Comparison of ENCODE assay signal across 15 mouse cellular contexts in the genomic region with DNA sequence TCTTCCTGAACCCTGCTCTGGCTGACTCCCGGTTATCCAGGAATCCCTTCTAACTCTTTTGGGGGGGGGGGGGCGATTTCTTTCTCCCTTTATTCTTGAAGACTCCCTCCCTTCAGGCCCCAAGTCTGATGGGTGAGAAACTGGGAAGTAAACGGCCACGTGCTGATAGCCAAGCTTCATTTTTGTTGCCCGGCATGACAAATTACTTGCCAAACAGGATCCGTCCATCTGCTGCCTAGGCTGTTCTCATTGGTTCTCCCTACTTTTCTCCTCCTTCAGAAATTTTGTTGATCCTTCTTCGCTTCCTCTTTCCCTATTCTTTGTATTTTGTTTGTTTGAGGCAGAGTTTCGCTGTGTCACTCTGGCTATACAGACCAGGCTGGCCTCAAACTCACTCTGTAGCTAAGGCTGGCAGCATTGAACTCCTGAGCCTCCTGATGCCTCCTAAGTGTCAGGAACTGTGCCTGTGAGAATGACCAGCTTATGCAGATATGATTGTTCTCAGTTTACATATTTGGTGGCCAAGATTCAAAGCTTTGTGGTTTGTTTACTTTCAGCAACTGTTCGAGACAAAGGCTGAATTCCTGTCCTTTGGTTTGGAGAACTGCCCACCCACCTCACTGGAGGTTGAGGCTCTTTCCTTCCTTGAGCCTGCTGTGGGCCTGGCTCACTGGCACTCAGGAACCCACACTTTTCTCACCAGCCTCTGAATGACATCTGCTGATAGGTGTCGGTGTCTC. TPM values are rescaled to one million over a fixed set of nuclear protein-coding genes. Genes with fewer than 3 reads are reported as not detected.
DNase-seq lines count a peak whose midpoint lies in the region; ATAC-seq lines count a peak whose summit lies in the region.
"Had no signal": no experiment of that assay in that cellular context is flagged by ENCODE, and none has a peak within 500 bp of the region (broad histone marks: within the 10 kb centered on the region; RNA-seq: fewer than 3 reads in every experiment).

No protein-coding gene starts in this region.

- DNase-seq in embryonic facial prominence, embryonic 10.5 days (ENCODE audit: low spot score), result no peak
- peak; percentile 84 for DNase-seq in 3T3-L1 (ENCODE audit: low read depth, low spot score)
- DNase-seq in lung, postnatal 25 days (ENCODE audit: low spot score), result peak; percentile 78
- DNase-seq in layer of hippocampus, postnatal 25 days (ENCODE audit: extremely low spot score in 1 of 2, low spot score in 1 of 2), result no peak
- DNase-seq in spleen, postnatal 14 days (ENCODE audit: low spot score in 2 of 2), result no peak
- no peak for DNase-seq in B cell, adult 2 months
- DNase-seq: layer of hippocampus, postnatal 36 days; liver, postnatal 0 days; right cerebral cortex, adult 18-20 months; thymus, postnatal 25 days had no signal

- no peaks in the 10 kb centered on the region for H3K36me3 ChIP-seq in embryonic facial prominence, embryonic 13.5 days
- H3K36me3 ChIP-seq in embryonic facial prominence, embryonic 10.5 days (replicated peaks), result no peaks in the 10 kb centered on the region
- H3K36me3 ChIP-seq: hindbrain, embryonic 15.5 days; neural tube, embryonic 15.5 days had no signal

- H3K27me3 ChIP-seq in embryonic facial prominence, embryonic 13.5 days, result no peaks in the 10 kb centered on the region
- H3K27me3 ChIP-seq in embryonic facial prominence, embryonic 10.5 days (replicated peaks; ENCODE audit: low read depth, poor library complexity, severe bottlenecking), result no peaks in the 10 kb centered on the region
- H3K27me3 ChIP-seq: hindbrain, embryonic 15.5 days; neural tube, embryonic 15.5 days had no signal

- ATAC-seq in embryonic facial prominence, embryonic 13.5 days (ENCODE audit: insufficient number of reproducible peaks, insufficient read depth, low FRiP score, low TSS enrichment, low read depth), result no peak
- peak; percentile 21 for ATAC-seq in granulocyte monocyte progenitor cell, adult 5-6 weeks (replicated peaks; ENCODE audit: poor library complexity, severe bottlenecking)
- ATAC-seq: liver, postnatal 0 days had no signal

- peaks cover 19% of the 10 kb centered on the region for H3K4me1 ChIP-seq in embryonic facial prominence, embryonic 13.5 days
- H3K4me1 ChIP-seq in embryonic facial prominence, embryonic 10.5 days, result peaks cover 11% of the 10 kb centered on the region

- H3K9me3 ChIP-seq in embryonic facial prominence, embryonic 13.5 days, result no peaks in the 10 kb centered on the region
- H3K9me3 ChIP-seq in embryonic facial prominence, embryonic 10.5 days, result no peaks in the 10 kb centered on the region
- H3K9me3 ChIP-seq: hindbrain, embryonic 15.5 days; neural tube, embryonic 15.5 days had no signal

- no peak overlapping the region for H3K9ac ChIP-seq in embryonic facial prominence, embryonic 13.5 days
- H3K9ac ChIP-seq: hindbrain, embryonic 15.5 days; liver, postnatal 0 days; neural tube, embryonic 15.5 days had no signal

- no peak overlapping the region for H3K4me2 ChIP-seq in embryonic facial prominence, embryonic 13.5 days
- H3K4me2 ChIP-seq: hindbrain, embryonic 15.5 days; neural tube, embryonic 15.5 days had no signal

- no peak overlapping the region for H3K4me3 ChIP-seq in embryonic facial prominence, embryonic 13.5 days
- H3K4me3 ChIP-seq in embryonic facial prominence, embryonic 10.5 days, result no peak overlapping the region
- H3K4me3 ChIP-seq: hindbrain, embryonic 15.5 days; neural tube, embryonic 15.5 days had no signal

- 65% methylated on average over 10 of the region's 10 CpGs for WGBS in embryonic facial prominence, embryonic 13.5 days
- 74% methylated on average over 10 of the region's 10 CpGs for WGBS in embryonic facial prominence, embryonic 10.5 days

- H3K27ac ChIP-seq in embryonic facial prominence, embryonic 13.5 days, result peak overlapping the region; percentile 33; the same call in 1 of the 2 replicates
- H3K27ac ChIP-seq in embryonic facial prominence, embryonic 10.5 days (replicated peaks), result no peak overlapping the region; the same call in 1 of the 2 replicates
- H3K27ac ChIP-seq: hindbrain, embryonic 15.5 days; kidney, postnatal 0 days; neural tube, embryonic 15.5 days had no signal

RNA-seq across cellular contexts. Expression of gene Ier3, which starts 41.8 kb away (rescaled TPM):
- polyA plus RNA-seq in embryonic facial prominence, embryonic 13.5 days (2015; fragmentation: Nextera tagmentation; extraction: Ambion mirVana), result 20.1 and 27.7 TPM in 2 replicates
- 3.7 and 4.4 TPM in 2 replicates for polyA plus RNA-seq in embryonic facial prominence, embryonic 10.5 days (2016; fragmentation: Nextera tagmentation; extraction: Ambion mirVana)
- total RNA-seq in granulocyte monocyte progenitor cell, adult 5-6 weeks (2014; fragmentation: Nextera tagmentation), result 4.6 and 18.1 TPM in 2 replicates
- 44.3 and 53.7 TPM in 2 replicates for total RNA-seq in granulocyte monocyte progenitor cell, adult 5-6 weeks (2017)
- total RNA-seq in layer of hippocampus, postnatal 25 days (2021), result 1 to 10 TPM; 3.2 to 5.1 TPM

RNA-seq across cellular contexts. Expression of gene Flot1, which starts 43.4 kb away (rescaled TPM):
- polyA plus RNA-seq in embryonic facial prominence, embryonic 13.5 days (2015; fragmentation: Nextera tagmentation; extraction: Ambion mirVana), result 61.0 and 67.2 TPM in 2 replicates
- 45.9 and 49.2 TPM in 2 replicates for polyA plus RNA-seq in embryonic facial prominence, embryonic 10.5 days (2016; fragmentation: Nextera tagmentation; extraction: Ambion mirVana)
- total RNA-seq in granulocyte monocyte progenitor cell, adult 5-6 weeks (2014; fragmentation: Nextera tagmentation), result 66.8 and 109 TPM in 2 replicates
- total RNA-seq in granulocyte monocyte progenitor cell, adult 5-6 weeks (2017), result 58.3 and 63.6 TPM in 2 replicates
- 100 to 1,000 TPM; 122 to 132 TPM for total RNA-seq in layer of hippocampus, postnatal 25 days (2021)

RNA-seq across cellular contexts. Expression of gene Tubb5, which starts 58.5 kb away (rescaled TPM):
- 1,166 and 1,221 TPM in 2 replicates for polyA plus RNA-seq in embryonic facial prominence, embryonic 13.5 days (2015; fragmentation: Nextera tagmentation; extraction: Ambion mirVana)
- 1,654 and 1,662 TPM in 2 replicates for polyA plus RNA-seq in embryonic facial prominence, embryonic 10.5 days (2016; fragmentation: Nextera tagmentation; extraction: Ambion mirVana)
- 640 and 699 TPM in 2 replicates for total RNA-seq in granulocyte monocyte progenitor cell, adult 5-6 weeks (2014; fragmentation: Nextera tagmentation)
- 874 and 1,022 TPM in 2 replicates for total RNA-seq in granulocyte monocyte progenitor cell, adult 5-6 weeks (2017)
- 100 to 1,000 TPM; 381 to 413 TPM for total RNA-seq in layer of hippocampus, postnatal 25 days (2021)

Comparison
In these comparisons a context has a peak if more than half of its experiments do, and no peak if none do; other contexts are left out.
1. DNase-seq: peak in 3T3-L1 (single experiment) and lung, postnatal 25 days (single experiment); none in embryonic facial prominence, embryonic 10.5 days (single experiment), layer of hippocampus, postnatal 25 days (0 of 2), spleen, postnatal 14 days (0 of 2) and B cell, adult 2 months (0 of 2).